Mouse (Mus musculus) lung, adult 2 months (tissue): ENCODE measurements around the gene Cxcl2.

Experiments used
- CTCF ChIP-seq: fragments of 200-500 bp; IDR thresholded peaks from 2 replicates; pipeline ENCODE4 v1.5.1; 2011; ENCODE audit warnings: mild to moderate bottlenecking, low read length, control low read depth; ENCODE audit not compliant: insufficient read depth
- POLR2A ChIP-seq: fragments of 200-500 bp; IDR thresholded peaks from 2 replicates; pipeline ENCODE4 v1.6.1; 2011; ENCODE audit warnings: low read depth, mild to moderate bottlenecking, control low read depth, low read length, borderline replicate concordance; ENCODE audit errors: extremely low read depth

GRCm38 (mm10) chr5:90951475-90951874 lies 47.8 kb downstream of the Cxcl2 start:
- TF ChIP-seq POLR2A (no peak), CTCF (0 out of 2 replicates have a peak, but pooled peaks have one; percentile 33)
